Mouse (Mus musculus) right cerebral cortex, adult 2 months (tissue): ENCODE measurements around the gene Lrrc46.

Experiments
- DNase-seq, 2 experiments: peaks; one replicate each; pipeline ENCODE4 v3.0.0; 2021 to 2022; ENCODE audit warnings: low spot score in 2 of 2

The Lrrc46 gene

GRCm38 (mm10) chr11:97049492-97050085 lies 8.4 kb upstream of the Lrrc46 start:
- DNase-seq, result no peak

DNA sequence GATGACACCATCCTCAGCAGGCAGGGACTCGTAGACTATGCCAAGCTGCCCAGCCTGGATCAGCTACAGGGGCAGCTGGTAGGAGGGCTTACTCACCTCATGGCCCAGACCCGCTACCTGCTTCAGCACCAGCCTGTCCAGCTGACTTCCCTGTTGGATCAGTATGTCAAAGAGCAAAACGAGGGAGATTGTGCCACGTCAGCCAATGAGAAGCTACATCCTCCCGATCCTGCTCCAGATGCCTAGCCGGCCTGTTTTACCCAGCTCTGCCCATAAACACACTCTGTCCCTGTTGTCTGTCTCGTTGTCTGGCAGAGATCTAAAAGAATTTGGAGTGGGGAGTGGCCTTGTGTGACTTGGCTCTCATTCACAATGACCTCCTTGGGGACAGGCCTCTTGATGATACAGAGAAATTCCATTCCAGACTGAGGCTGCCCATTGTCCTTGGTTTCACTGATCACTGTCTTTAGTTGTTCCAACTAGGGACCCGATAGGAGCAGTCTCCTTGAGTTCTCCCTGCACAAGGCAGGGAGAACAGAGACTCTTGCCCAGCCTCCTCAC lies 7.0 kb upstream of the Lrrc46 start:
- DNase-seq, result no peak

GRCm38 (mm10) chr11:97045861-97046260 lies 4.7 kb upstream of the Lrrc46 start:
- no peak for DNase-seq

DNA sequence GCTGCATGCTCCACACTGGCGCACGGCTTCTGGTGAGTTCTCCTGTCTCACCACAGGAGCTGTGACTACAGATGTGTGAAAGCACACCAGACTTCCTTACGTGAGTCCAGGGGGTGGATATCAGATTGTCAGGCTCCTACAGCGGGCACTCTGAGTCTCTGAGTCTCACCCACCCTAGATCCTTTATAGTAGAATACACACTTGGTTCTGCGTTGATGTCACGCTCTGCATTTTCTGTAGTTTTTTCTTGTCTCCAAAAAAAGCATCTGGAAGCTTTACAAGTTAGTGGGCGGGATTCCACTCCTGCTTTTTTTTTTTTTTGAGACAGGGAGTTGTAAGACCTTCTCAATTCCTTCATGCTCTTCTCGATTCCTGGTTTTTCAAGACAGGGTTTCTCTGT lies 3.7 kb upstream of the Lrrc46 start:
- peak in 1 of 2 experiments; percentile 32 for DNase-seq

- DNase-seq, result no peak
Observed at GRCm38 (mm10) chr11:97040301-97041021, 746 bp downstream of the Lrrc46 start.

DNA sequence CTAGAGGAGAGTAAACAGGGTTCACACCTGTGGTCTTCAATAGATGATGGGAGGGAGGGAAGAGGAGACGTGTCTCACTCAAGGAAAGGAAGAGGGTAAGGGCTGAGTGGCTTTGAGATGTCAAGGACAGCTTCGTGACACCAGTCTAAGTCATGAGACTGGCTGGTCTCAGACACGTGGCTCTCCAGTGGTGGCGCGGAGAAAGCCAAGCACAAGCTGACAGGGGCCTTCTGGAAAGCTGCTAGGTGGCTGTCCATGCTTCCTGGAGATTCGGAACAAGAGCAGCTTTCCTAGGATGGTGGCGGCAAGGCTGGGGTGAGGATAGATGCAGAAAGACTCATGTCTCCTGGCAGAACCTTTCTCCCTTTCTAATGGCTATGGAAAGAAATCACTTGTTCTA lies 2.3 kb downstream of the Lrrc46 start:
- no peak for DNase-seq

DNA sequence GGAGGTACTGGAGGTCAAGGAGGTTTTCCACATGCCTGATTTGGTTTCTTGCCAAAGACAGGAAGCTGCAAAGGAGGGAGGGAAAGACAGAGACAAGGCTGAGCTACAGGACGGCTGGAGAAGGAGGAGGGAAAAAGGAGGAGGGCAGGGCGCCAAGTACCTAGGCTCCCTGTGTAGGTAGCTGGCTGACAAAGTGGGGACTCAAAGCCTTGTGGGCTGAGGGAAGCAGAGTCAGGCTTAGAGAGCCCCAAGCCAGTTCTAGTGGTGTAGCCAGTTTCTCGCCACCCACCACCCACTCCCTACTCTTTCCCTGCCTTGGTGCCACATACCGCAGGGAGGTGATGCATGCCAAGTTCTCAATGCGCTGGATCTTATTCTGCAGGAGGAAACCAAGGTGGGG lies 5.1 kb downstream of the Lrrc46 start:
- peak; percentile 57 to 64 for DNase-seq

DNA sequence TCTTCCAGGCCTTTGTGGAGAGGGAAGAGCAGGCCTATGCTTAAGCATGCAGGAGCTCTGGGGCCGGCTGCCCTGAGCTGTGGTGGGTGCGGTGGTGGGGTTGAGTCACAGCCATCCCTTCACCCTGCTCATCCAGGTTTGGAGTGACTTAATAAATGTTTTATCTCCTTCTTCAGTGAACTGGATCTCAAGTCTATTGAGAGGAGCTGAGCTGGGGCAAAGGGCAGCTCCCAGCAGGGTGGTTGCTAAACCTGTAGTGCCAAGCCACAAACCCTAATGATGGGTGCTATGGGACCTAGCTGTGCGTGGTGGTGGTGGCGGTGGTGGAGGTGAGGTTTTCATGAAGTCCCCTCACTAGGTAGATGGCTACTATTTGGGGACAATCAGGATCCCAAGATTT lies 7.4 kb downstream of the Lrrc46 start:
- DNase-seq, result no peak

DNA sequence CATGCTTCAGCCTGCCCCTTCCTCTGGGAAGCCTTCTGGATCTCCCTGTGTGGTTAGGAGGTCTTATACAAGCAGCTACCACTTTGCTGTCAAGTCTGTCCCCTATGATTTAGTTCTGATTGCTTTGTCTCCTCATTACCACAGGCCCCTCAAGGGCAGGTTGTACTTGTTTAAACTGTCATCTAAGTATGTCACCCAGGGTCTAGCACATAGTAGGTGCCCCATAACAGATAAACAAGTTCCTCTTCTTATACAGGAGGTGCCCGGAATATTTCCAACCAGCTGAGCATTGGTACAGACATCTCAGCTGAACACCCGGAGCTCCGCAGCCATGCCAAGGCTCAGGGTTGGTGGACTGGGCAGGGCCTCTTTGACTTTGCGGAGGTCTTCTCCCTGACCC lies 8.7 kb downstream of the Lrrc46 start:
- no peak for DNase-seq

GRCm38 (mm10) chr11:97031977-97032376 lies 9.2 kb downstream of the Lrrc46 start:
- no peak for DNase-seq

DNA sequence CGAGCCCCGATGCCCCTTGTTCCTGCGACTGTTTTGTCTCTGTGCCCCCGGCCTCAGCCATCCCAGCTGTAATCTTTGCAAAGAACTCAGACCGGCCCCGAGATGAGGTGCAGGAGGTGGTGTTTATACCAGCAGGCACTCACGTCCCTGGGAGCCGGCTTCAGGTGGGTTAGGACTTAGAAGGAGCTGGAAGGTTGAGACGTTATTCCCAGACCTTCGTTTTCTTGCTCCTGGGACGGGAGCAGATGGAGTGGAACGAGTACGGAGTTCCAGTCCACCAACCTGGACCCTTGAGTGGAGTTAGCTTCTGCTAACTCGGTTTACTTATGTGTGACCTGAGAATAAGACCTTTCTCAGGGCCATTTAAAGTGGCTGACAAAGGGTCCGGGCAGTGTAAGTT lies 10.8 kb downstream of the Lrrc46 start:
- DNase-seq, result no peak

- peak; percentile 74 to 80 for DNase-seq
Observed at GRCm38 (mm10) chr11:97029686-97030417, 11.4 kb downstream of the Lrrc46 start, which contains the start of gene Scrn2. TSS of gene Scrn2 (plus strand) at chr11:97029938.

DNA sequence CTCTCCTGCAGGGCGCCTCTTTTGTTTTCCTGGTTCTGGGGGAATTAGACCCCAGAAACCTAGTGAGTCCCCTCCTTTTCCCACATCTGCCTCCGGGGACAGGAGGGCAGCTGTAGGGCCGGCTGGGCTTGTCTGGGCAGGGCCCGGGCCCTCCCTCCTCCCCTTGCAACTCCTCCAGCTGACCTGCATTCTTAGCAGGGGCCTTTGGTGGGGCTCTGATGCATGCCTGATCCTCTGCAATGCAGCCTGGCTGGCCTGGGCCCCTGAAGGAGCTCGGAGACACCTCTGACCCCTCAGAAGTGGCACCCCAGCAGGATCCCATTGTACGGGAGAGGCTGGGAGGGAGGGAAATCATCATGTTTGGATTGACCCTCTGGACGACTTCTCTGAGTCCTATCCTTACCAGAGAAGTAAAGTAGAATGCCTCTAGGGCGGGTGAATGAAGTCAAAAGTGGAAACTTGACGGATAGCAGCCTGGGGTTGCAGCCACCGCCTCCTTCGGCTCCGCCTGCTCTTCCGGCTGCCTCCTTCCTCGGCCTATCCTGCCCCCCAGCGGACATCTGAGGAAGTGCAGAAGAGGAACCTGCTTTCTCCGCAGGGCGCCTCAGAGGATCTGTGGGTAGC lies 15.4 kb downstream of the Lrrc46 start:
- peak; percentile 77 to 89 for DNase-seq

DNA sequence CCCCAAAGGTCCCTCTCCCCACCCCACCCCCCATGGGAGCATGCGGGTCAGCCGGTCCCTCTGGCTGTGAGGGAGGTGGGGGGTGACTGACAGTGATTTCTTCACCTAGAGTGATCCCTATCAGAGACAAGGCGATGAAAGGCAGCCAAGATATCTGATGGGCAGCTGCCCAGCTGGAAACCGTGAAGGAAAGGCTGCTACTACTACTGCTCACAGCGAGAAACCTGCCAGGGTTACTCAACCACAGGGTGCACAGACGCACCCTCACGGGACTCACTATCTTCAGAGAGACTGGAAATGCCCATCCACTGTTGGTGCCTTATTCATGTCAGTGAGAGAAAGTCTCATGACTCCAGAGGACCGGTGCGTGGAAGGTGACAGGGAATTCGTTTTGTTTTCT lies 16.2 kb downstream of the Lrrc46 start:
- DNase-seq, result no peak

GRCm38 (mm10) chr11:97021873-97022484 lies 19.2 kb downstream of the Lrrc46 start:
- DNase-seq, result peak; percentile 61 to 62

GRCm38 (mm10) chr11:97021121-97021765 lies 20.0 kb downstream of the Lrrc46 start:
- DNase-seq, result no peak

DNA sequence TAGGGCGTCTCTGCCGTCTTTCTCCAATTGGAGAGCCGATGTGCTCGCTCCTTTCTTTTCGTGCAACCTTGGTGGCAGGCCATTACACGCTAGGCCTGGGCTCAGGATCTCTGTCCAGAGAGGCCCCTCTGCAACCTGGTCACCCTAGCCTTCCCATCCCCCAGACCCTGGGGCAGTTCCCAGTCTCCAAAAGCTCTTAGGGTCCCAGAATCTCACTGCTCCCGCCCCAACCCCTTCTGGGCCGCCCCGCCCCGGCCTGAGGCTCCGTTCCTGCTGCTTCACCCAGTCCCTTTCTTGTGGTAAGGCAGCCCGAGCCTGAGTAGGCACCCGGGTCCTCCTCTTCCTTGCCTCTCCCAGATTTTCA lies 21.9 kb downstream of the Lrrc46 start:
- DNase-seq, result no peak

GRCm38 (mm10) chr11:97018583-97019344 lies 22.4 kb downstream of the Lrrc46 start:
- no peak for DNase-seq

DNA sequence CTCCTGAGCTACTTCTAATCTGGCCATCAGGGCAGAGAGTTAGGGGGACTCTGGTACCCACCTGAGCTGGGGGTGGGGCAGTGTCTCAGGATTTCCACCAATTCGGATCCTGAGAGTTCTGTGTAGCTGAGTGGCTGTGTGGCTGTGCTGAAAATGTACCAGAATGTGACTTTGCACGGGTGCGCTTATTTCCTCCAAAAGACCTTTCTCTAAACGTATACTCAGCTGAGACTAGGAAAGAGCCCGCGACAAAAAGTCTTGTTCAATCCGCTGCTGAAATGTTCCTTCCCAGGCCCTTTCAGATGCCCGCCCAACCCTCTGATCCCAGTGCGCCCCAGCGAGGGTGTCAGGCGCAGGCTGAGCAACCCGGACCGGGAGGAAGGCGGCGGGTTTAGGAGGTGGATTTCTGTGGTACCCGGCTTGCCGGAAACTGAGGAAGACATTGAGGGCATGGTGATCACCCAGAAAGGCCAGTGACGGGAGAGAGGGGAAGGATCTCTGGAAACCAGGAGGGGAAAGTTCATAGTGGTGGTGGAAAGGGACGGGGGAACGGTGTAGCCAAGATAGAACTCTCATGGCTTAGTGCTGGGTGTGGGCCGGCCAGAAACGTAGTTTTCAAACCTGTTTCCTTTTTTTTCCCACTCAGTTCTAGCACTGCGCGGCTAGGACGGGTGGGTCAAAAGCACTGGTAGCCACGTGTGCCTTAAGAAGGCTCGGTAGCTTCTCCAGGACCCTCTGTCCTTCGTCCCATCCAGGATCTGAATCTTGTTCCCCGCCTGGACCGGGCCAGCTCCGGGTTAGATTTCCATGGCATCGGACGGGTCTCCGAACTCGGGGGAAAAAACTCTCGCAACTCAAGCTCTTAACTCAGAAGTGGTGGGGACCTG lies 23.3 kb downstream of the Lrrc46 start:
- no peak for DNase-seq
